Mouse (Mus musculus) small intestine, adult 2 months (tissue): ENCODE data around the gene 1700086D15Rik.

Experiments
- CTCF ChIP-seq: fragments of 200-500 bp; IDR thresholded peaks from 2 replicates; pipeline ENCODE4 v1.5.1; 2012; ENCODE audit warnings: low read depth, mild to moderate bottlenecking, control low read depth, inconsistent platforms, low read length, moderate library complexity, mixed read lengths; ENCODE audit not compliant: insufficient replicate concordance, insufficient read length; ENCODE audit errors: extremely low read depth
- POLR2A ChIP-seq: fragments of 200-500 bp; IDR thresholded peaks from 2 replicates; pipeline ENCODE4 v1.6.1; 2012; ENCODE audit warnings: low read depth, mild to moderate bottlenecking, control low read depth, inconsistent platforms, low read length, moderate library complexity

DNA sequence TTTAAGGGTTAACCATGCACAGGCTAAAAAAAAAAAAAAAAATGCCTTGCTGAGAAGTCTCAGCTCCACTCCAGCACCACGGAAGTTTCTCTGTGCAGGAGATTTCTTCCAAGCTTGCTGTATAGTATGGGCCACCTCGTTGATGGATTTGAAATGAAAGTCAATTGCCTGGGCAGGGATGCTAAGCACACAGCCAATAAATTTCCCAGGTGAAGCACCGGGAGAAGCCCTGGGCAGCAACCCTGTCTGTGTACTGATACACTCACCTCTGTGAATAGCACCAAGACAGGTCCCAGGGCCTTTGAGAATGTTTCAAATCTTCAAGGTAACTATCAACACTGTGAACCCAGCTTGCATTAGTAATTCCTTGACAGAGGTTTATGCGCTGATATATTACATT, 47.6 kb downstream of the 1700086D15Rik start:
- TF ChIP-seq POLR2A (no peak), CTCF (no peak)
